ENCODE assay signal across 9 mouse cellular contexts in genomic region chr2:179681386-179681785, GRCm38 (mm10).
DNase-seq lines count a peak whose midpoint lies in the region; ATAC-seq lines count a peak whose summit lies in the region.
"Had no signal": no experiment of that assay in that cellular context is flagged by ENCODE, and none has a peak within 500 bp of the region (broad histone marks: within the 10 kb centered on the region; RNA-seq: fewer than 3 reads in every experiment).

No protein-coding gene starts in this region.

- H3K9me3 ChIP-seq in heart, embryonic 11.5 days (replicated peaks; ENCODE audit: control insufficient read depth, low read length): no peaks in the 10 kb centered on the region
- H3K9me3 ChIP-seq in embryonic facial prominence, embryonic 10.5 days: no peaks in the 10 kb centered on the region
- H3K9me3 ChIP-seq in neural tube, embryonic 11.5 days (ENCODE audit: control insufficient read depth, low read length): no peaks in the 10 kb centered on the region
- H3K9me3 ChIP-seq: megakaryocyte, embryonic 14.5 days had no signal

- no peak overlapping the region for H3K4me3 ChIP-seq in heart, embryonic 11.5 days (ENCODE audit: low read depth, low read length)
- no peak overlapping the region for H3K4me3 ChIP-seq in embryonic facial prominence, embryonic 10.5 days
- H3K4me3 ChIP-seq in neural tube, embryonic 11.5 days (ENCODE audit: low read depth, low read length): no peak overlapping the region

- no peak for ATAC-seq in heart, embryonic 11.5 days (replicated peaks; ENCODE audit: insufficient number of reproducible peaks, low FRiP score, low TSS enrichment)
- ATAC-seq in neural tube, embryonic 11.5 days (ENCODE audit: insufficient read depth, low FRiP score, low TSS enrichment): no peak
- ATAC-seq in erythroid progenitor cell, adult 5-6 weeks (replicated peaks; ENCODE audit: low FRiP score, poor library complexity, severe bottlenecking): no peak

- H3K9ac ChIP-seq in heart, embryonic 11.5 days (ENCODE audit: low read depth, low read length): no peak overlapping the region
- H3K9ac ChIP-seq in neural tube, embryonic 11.5 days (ENCODE audit: low read length): no peak overlapping the region

- H3K4me1 ChIP-seq in heart, embryonic 11.5 days (ENCODE audit: control insufficient read depth, insufficient read depth, low read length): no peaks in the 10 kb centered on the region
- H3K4me1 ChIP-seq in embryonic facial prominence, embryonic 10.5 days: peaks cover 1% of the 10 kb centered on the region; the same call in 1 of the 2 replicates
- H3K4me1 ChIP-seq in neural tube, embryonic 11.5 days (ENCODE audit: control insufficient read depth, insufficient read depth, low read length): no peaks in the 10 kb centered on the region

- H3K27ac ChIP-seq in heart, embryonic 11.5 days (ENCODE audit: low read depth, low read length): no peak overlapping the region
- H3K27ac ChIP-seq in embryonic facial prominence, embryonic 10.5 days (replicated peaks): no peak overlapping the region
- no peak overlapping the region for H3K27ac ChIP-seq in neural tube, embryonic 11.5 days (ENCODE audit: low read depth, low read length)

- H3K27me3 ChIP-seq in heart, embryonic 11.5 days (ENCODE audit: control insufficient read depth, insufficient read depth, low read length): no peaks in the 10 kb centered on the region
- H3K27me3 ChIP-seq in embryonic facial prominence, embryonic 10.5 days (replicated peaks; ENCODE audit: low read depth, poor library complexity, severe bottlenecking): no peaks in the 10 kb centered on the region
- no peaks in the 10 kb centered on the region for H3K27me3 ChIP-seq in neural tube, embryonic 11.5 days (ENCODE audit: control insufficient read depth, insufficient read depth, low read length)

- DNase-seq in heart, postnatal 4 days: peak; percentile 56
- peak; percentile 11 for DNase-seq in urinary bladder, postnatal 14 days (ENCODE audit: low spot score)
- DNase-seq in urinary bladder, postnatal 4 days (ENCODE audit: low spot score in 2 of 2): no peak
- peak; percentile 47 for DNase-seq in embryonic facial prominence, embryonic 10.5 days (ENCODE audit: low spot score)
- DNase-seq in neural tube, embryonic 11.5 days (ENCODE audit: low spot score): peak; percentile 45
- DNase-seq in urinary bladder, postnatal 25 days (ENCODE audit: low spot score): no peak

- no peaks in the 10 kb centered on the region for H3K36me3 ChIP-seq in heart, embryonic 11.5 days (ENCODE audit: control insufficient read depth, insufficient read depth, low read length)
- no peaks in the 10 kb centered on the region for H3K36me3 ChIP-seq in embryonic facial prominence, embryonic 10.5 days (replicated peaks)
- H3K36me3 ChIP-seq in neural tube, embryonic 11.5 days (ENCODE audit: control insufficient read depth, insufficient read depth, low read length): no peaks in the 10 kb centered on the region

- 88% methylated on average over 1 of the region's 1 CpGs for WGBS in heart, embryonic 11.5 days (ENCODE audit: insufficient replicate concordance)
- 91% methylated on average over 1 of the region's 1 CpGs for WGBS in embryonic facial prominence, embryonic 10.5 days
- WGBS in neural tube, embryonic 11.5 days: 86% methylated on average over 1 of the region's 1 CpGs

- no peak overlapping the region for H3K4me2 ChIP-seq in heart, embryonic 11.5 days
- no peak overlapping the region for H3K4me2 ChIP-seq in neural tube, embryonic 11.5 days (ENCODE audit: low read depth)

Comparison
In these comparisons a context has a peak if more than half of its experiments do, and no peak if none do; other contexts are left out.
1. DNase-seq: peak in heart, postnatal 4 days (single experiment), urinary bladder, postnatal 14 days (single experiment), embryonic facial prominence, embryonic 10.5 days (single experiment) and neural tube, embryonic 11.5 days (single experiment); none in urinary bladder, postnatal 4 days (0 of 2) and urinary bladder, postnatal 25 days (single experiment).